Mouse (Mus musculus) lung, postnatal 4 days (tissue): ENCODE results near the gene Cdc42ep5.

ENCODE experiments used
- DNase-seq, 2 experiments: peaks; one replicate each; pipeline ENCODE4 v3.0.0; 2021

Cdc42ep5 gene

GRCm38 (mm10) chr7:4145552-4146190 lies 19.0 kb downstream of the Cdc42ep5 start:
- DNase-seq: peak; percentile 48 to 74

- DNase-seq: peak in 1 of 2 experiments; percentile 20
Measured at GRCm38 (mm10) chr7:4144766-4145551, 19.7 kb downstream of the Cdc42ep5 start.

DNA sequence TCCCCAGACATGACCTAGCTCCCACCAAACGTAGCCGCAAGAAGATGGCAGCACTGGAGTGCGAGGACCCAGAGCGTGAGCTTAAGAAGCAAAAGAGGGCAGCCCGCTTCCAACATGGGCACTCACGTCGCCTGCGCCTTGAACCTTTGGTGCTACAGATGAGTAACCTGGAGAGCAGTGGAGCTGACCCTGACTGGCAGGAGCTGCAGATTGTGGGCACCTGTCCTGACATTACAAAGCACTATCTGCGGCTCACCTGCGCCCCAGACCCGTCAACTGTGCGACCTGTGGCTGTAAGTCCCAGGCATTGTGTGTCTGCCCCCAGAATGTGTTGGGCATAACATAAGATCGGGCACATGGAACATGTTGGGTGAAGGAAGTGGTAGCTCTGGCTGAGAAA lies 20.6 kb downstream of the Cdc42ep5 start:
- DNase-seq: peak in 1 of 2 experiments; percentile 20

- no peak for DNase-seq
Measured at GRCm38 (mm10) chr7:4143506-4143905, 21.2 kb downstream of the Cdc42ep5 start.

DNA sequence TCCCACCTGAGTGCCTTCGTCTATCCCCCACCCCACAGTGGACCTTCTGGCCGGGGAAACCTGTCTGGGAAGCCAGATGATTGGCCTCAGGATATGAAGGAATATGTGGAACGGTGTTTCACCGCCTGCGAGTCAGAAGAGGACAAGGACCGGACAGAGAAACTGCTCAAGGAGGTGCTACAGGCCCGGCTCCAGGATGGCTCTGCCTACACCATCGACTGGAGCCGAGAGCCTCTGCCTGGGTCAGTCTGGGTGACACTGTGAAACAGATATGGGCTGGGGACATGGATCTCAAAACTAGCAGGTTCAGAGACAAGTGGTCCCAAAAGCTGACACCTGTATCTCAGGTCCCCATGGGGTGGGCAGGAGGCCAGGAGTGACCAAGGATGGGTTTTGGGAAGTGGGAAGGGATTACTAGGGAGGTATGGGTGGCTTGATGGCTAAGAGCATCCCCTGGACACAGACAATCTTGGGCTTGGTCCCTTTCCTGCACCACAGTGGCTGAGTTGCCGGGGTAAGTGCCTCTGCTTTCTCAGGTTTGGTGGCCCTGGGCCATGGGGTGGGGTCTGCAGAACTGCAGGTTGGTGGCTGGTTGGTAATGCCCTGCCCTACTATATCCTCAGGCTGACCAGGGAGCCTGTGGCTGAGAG lies 21.7 kb downstream of the Cdc42ep5 start:
- DNase-seq: peak in 1 of 2 experiments; percentile 22

- peak in 1 of 2 experiments; percentile 13 for DNase-seq
Measured at GRCm38 (mm10) chr7:4141648-4142325, 22.9 kb downstream of the Cdc42ep5 start.

GRCm38 (mm10) chr7:4139391-4139790 lies 25.3 kb downstream of the Cdc42ep5 start:
- DNase-seq: peak in 1 of 2 experiments; percentile 17

GRCm38 (mm10) chr7:4138671-4139070 lies 26.0 kb downstream of the Cdc42ep5 start:
- no peak for DNase-seq

- no peak for DNase-seq
Measured at GRCm38 (mm10) chr7:4138181-4138580, 26.5 kb downstream of the Cdc42ep5 start.

DNA sequence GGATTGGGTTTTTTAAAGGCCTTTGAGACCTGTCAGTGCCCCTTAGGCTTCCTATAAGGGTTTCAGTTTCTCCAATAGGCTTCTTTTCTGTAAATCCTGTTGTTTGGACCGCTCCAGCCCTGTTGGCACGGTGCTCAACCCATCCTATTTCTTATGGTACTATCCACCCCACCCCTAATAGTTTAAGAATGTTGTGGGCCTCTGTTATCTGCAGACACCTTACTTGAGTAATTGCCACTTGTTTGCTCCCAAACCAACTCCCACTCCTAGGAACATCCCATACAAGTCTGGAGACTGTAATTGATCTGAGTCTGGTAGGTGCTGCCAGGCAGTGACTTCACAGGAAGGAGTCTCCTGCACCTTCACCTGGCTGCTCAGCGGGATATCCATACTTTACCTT lies 26.9 kb downstream of the Cdc42ep5 start:
- no peak for DNase-seq

GRCm38 (mm10) chr7:4136771-4137531 lies 27.7 kb downstream of the Cdc42ep5 start, which contains the start of gene Leng8:
Gene Leng8, plus strand, starts transcription at chr7:4137039.
- DNase-seq: peak; percentile 99 to 100

- no peak for DNase-seq
Measured at GRCm38 (mm10) chr7:4136404-4136770, 28.3 kb downstream of the Cdc42ep5 start.

DNA sequence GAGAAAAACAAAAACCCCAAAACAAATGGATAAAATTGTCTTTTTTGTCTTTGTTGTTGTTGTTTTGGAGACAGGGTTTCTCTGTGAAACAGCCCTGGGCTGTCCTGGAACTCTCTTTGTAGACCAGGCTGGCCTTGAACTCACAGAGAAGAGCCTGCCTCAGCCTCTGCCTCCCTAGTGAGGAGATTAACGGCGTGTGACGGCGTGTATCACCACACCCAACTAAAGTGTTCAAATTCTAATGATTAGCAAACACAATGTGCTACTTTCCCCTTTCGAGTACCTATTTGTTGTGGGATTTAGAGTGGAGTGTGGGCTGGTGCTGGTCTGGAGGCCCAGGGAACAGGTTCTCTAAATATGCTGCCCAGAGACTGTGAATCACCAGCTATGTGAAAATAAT lies 29.7 kb downstream of the Cdc42ep5 start:
- no peak for DNase-seq

DNA sequence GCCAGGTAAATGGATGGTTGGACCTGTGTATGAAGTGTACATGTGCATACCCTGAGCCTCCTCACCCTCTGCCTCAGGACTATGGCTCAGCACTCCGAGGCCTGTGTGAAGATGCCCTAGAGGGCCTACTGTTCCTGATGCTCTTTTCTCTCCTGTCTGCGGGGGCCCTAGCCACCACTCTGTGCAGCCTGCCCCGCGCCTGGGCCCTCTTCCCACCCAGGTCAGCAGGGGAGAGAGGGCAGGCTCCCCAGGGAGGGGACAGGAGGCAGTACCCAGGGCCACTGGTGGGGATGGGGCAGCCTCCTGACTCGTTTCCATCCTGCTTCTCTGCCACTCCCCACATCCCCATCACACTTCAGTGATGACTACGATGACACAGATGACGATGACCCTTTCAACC lies 31.7 kb downstream of the Cdc42ep5 start:
- DNase-seq: peak; percentile 3 to 13

DNA sequence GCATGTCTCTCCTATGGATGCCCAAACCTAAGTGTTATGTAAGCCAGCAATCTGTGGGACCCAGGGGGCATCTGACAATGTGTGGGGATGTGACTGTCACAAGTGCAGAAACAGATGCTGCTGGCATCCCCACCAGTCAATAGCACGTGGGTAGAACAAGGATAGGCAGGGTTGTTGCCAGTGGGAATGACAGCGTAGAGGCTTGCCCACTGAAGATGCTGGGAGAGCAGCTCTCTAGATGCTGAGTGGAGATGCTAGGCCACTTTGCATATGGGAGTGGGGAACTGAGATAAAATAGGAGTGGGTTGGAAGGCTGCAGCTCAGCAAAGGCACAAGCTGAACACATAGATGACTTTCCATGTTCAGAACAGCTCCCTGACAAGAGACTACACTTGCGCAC lies 32.1 kb downstream of the Cdc42ep5 start:
- peak in 1 of 2 experiments; percentile 13 for DNase-seq

GRCm38 (mm10) chr7:4131964-4132363 lies 32.7 kb downstream of the Cdc42ep5 start:
- peak in 1 of 2 experiments; percentile 3 for DNase-seq

- DNase-seq: peak; percentile 72 to 86
Measured at GRCm38 (mm10) chr7:4130686-4131452, 33.8 kb downstream of the Cdc42ep5 start.

GRCm38 (mm10) chr7:4128860-4129259 lies 35.8 kb downstream of the Cdc42ep5 start:
- peak; percentile 14 to 49 for DNase-seq

DNA sequence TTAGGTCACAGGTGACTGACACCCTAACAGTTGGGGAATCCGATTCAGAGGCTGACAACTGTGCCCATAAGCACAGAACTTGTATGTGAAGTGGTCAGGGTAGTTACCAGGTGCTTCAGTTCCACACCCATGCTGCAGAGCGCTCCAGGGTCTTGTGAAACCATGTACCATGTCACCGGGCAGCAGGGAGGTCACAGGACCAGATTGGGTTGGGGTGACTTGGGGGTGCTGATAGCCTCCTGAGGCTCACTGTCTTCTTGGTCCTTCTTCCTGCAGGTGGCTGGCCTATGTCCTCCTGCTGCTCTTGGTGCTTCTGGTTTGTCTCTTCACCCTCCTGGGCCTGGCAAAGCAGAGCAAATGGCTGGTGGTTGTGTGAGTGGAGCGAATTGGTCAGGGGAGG lies 36.8 kb downstream of the Cdc42ep5 start:
- peak in 1 of 2 experiments; percentile 2 for DNase-seq

GRCm38 (mm10) chr7:4126992-4127785 lies 37.5 kb downstream of the Cdc42ep5 start:
- peak in 1 of 2 experiments; percentile 18 for DNase-seq

DNA sequence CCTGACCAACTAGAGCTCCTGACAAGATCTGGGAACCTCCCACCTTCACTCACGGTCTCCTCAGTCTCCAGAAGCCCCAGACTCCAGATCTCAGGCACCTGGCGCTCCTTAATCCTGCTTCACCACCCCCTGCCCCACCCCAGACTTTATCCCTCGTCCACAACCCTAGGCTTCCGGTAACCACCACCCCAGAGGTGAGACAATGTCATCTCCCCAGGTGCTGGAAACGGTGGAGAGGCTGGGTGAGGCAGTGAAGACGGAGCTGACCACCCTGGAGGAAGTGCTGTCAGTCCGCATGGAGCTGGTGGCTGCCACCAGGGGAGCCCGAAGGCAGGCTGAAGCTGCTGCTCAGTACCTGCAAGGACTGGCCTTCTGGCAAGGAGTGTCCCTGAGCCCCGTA lies 39.4 kb downstream of the Cdc42ep5 start:
- peak in 1 of 2 experiments; percentile 22 for DNase-seq
